Mouse (Mus musculus): Measurements from ENCODE around the gene Emilin1. TPM values are rescaled to one million over a fixed set of nuclear protein-coding genes. Genes with fewer than 3 reads are reported as not detected.

Emilin1 gene
- polyA plus RNA-seq, 1 experiment from 2014 or later = 204 TPM

DNA sequence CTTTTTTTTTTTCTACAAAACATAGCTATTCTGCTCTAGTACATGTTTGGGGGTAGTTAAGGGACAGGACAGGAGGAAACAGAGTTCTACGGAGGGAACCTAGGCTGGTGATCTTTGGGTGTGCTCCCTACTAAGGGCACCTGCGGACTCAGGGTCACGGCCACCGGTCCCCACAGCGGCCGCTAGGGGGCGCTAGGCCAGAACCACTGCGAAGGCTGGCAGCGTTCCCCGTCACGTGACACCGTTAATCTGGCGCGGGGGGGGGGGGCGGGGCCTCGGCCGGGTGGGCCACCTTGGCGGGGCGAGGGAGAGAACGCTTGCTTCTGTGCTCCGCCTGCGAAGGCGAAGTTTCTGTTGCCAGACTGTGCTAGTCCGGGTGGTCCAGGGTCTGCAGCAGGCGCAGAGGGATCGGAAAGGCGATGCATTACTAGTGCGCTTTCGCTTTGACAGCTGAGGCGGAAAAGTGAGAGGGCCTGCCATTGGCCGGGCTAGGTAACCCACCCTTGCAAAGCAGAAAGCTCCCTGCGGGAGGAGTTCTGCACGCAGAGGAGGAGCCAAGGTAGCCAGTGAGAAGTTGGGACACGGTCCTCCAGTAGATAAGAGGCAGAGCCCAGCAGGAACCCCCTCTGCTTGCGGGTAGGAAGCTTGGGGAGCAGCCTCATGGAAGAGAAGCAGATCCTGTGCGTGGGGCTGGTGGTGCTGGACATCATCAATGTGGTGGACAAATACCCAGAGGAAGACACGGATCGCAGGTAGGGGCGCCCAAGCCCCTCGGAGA is 8.2 kb downstream of the Emilin1 start, which contains the start of gene Khk:
Gene Khk, plus strand, starts transcription at position 176 of the 778 bp plus-strand sequence.
- ATAC-seq (replicated peaks; ENCODE audit: low FRiP score, low read depth) (peak; percentile 80), DNase-seq (ENCODE audit: low spot score) (peak; percentile 95)
- H3K4me1 ChIP-seq (replicated peaks; ENCODE audit: insufficient read depth, low read length) = peaks cover 19% of the 10 kb centered on the region
- WGBS = 1% methylated on average over 37 of the region's 40 CpGs
- H3K36me3 ChIP-seq (ENCODE audit: insufficient read depth, low read length) = peaks cover 21% of the 10 kb centered on the region; the same call in 1 of the 2 replicates
- H3K27me3 ChIP-seq (ENCODE audit: insufficient read depth, low read length) = no peaks in the 10 kb centered on the region
- no peaks in the 10 kb centered on the region for H3K9me3 ChIP-seq (replicated peaks; ENCODE audit: low read length)
- peak within 1 kb of the TSS; percentile 87 for H3K27ac ChIP-seq
- H3K4me3 ChIP-seq (replicated peaks; ENCODE audit: low read depth, low read length) = peak within 1 kb of the TSS; percentile 56
- H3K4me2 ChIP-seq (ENCODE audit: low read length) = peak within 1 kb of the TSS; percentile 82
- TF ChIP-seq CTCF (IDR thresholded peaks at IDR 0.05; ENCODE audit: low read depth) = peak; percentile 86
- H3K9ac ChIP-seq (ENCODE audit: low read depth, low read length) = peak within 1 kb of the TSS; percentile 65

DNA sequence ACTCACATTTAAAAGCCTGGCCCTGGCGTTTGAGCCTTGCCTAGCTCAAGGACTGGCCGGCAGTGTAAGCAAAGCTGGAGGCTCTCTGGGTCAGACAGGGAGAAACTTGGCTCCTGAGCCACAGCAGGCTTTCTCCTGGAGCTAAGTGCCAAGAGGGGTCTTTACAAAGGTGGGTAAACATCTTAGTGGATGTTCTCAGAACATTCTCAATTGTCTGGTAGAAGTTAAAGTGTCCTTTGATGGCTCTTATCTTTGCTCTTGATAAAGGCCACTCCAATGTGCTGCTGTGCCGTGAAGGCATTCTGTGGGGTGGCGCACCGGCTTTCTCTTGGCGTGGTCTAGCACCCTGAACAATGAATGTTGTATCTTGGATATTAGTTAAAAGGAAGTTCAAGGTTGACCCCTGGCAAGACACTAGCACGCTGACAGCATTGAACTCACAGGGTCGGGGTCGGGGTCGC is 9.4 kb downstream of the Emilin1 start:
- DNase-seq (ENCODE audit: low spot score) = no peak
- Histone ChIP-seq H3K9me3 (replicated peaks; ENCODE audit: low read length) (no peaks in the 10 kb centered on the region), H3K4me1 (replicated peaks; ENCODE audit: insufficient read depth, low read length) (peaks cover 12% of the 10 kb centered on the region), H3K27ac (peak overlapping the region; percentile 9; the same call in 1 of the 2 replicates), H3K9ac (ENCODE audit: low read depth, low read length) (no peak overlapping the region; the same call in 1 of the 2 replicates), H3K4me2 (ENCODE audit: low read length) (peak overlapping the region; percentile 82), H3K4me3 (replicated peaks; ENCODE audit: low read depth, low read length) (no peak overlapping the region), H3K27me3 (ENCODE audit: insufficient read depth, low read length) (no peaks in the 10 kb centered on the region), H3K36me3 (ENCODE audit: insufficient read depth, low read length) (peaks cover 14% of the 10 kb centered on the region; the same call in 1 of the 2 replicates)
- no peak for TF ChIP-seq CTCF (IDR thresholded peaks at IDR 0.05; ENCODE audit: low read depth)
- ATAC-seq (replicated peaks; ENCODE audit: low FRiP score, low read depth) = no peak
- WGBS = 75% methylated on average over 10 of the region's 10 CpGs

DNA sequence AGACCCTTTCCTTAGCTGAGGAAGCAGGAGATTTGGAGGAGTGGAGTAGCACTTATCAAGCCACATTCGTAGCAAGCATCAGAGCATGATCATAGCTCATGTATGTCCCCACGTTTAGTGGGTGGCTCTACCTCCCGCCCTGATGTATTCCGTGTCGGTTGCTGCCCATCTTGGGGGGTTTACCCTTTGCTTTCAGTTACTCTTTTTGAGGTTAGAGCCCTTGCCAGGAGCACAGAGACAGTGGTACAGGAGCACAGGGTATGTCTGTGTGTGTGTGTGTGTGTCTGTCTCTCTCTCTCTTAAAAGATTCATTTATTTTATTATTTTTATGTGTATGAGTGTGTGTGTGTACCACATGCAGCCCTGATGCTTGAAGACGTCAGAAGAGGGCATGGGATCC is 9.9 kb downstream of the Emilin1 start:
- H3K4me1 ChIP-seq (replicated peaks; ENCODE audit: insufficient read depth, low read length) = peaks cover 12% of the 10 kb centered on the region
- no peaks in the 10 kb centered on the region for H3K27me3 ChIP-seq (ENCODE audit: insufficient read depth, low read length)
- no peak for ATAC-seq (replicated peaks; ENCODE audit: low FRiP score, low read depth)
- no peak overlapping the region for H3K9ac ChIP-seq (ENCODE audit: low read depth, low read length)
- 79% methylated on average over 6 of the region's 6 CpGs for WGBS
- TF ChIP-seq CTCF (IDR thresholded peaks at IDR 0.05; ENCODE audit: low read depth) = no peak
- no peak overlapping the region for H3K4me2 ChIP-seq (ENCODE audit: low read length)
- no peak overlapping the region for H3K27ac ChIP-seq
- H3K4me3 ChIP-seq (replicated peaks; ENCODE audit: low read depth, low read length) = no peak overlapping the region
- DNase-seq (ENCODE audit: low spot score) = no peak
- 0 out of 2 replicates have a peak, but pooled peaks cover 9% of the 10 kb centered on the region for H3K36me3 ChIP-seq (ENCODE audit: insufficient read depth, low read length)
- no peaks in the 10 kb centered on the region for H3K9me3 ChIP-seq (replicated peaks; ENCODE audit: low read length)

DNA sequence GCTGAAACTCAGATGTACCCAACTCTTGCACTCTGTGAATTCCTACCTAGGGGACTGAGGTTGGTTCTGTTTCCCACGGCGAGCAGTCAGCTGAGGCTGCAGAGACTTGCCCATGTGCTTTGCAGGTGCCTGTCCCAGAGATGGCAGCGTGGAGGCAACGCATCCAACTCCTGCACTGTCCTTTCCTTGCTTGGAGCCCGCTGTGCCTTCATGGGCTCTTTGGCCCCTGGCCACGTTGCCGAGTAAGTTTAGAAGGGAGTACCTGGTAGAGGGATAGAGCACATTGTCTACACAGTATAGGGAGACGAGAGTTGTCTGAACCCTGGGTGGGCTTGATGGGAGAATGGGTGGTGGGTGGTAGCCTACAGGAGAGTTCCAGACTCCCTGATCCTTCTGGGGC is 11.4 kb downstream of the Emilin1 start:
- H3K27ac ChIP-seq = no peak overlapping the region
- no peak for ATAC-seq (replicated peaks; ENCODE audit: low FRiP score, low read depth)
- H3K36me3 ChIP-seq (ENCODE audit: insufficient read depth, low read length) = no peaks in the 10 kb centered on the region
- no peak overlapping the region for H3K4me3 ChIP-seq (replicated peaks; ENCODE audit: low read depth, low read length)
- H3K9ac ChIP-seq (ENCODE audit: low read depth, low read length) = no peak overlapping the region
- no peak overlapping the region for H3K4me2 ChIP-seq (ENCODE audit: low read length)
- no peak for TF ChIP-seq CTCF (IDR thresholded peaks at IDR 0.05; ENCODE audit: low read depth)
- no peaks in the 10 kb centered on the region for H3K27me3 ChIP-seq (ENCODE audit: insufficient read depth, low read length)
- no peaks in the 10 kb centered on the region for H3K9me3 ChIP-seq (replicated peaks; ENCODE audit: low read length)
- no peak for DNase-seq (ENCODE audit: low spot score)
- 84% methylated on average over 8 of the region's 8 CpGs for WGBS
- peaks cover 12% of the 10 kb centered on the region for H3K4me1 ChIP-seq (replicated peaks; ENCODE audit: insufficient read depth, low read length)

DNA sequence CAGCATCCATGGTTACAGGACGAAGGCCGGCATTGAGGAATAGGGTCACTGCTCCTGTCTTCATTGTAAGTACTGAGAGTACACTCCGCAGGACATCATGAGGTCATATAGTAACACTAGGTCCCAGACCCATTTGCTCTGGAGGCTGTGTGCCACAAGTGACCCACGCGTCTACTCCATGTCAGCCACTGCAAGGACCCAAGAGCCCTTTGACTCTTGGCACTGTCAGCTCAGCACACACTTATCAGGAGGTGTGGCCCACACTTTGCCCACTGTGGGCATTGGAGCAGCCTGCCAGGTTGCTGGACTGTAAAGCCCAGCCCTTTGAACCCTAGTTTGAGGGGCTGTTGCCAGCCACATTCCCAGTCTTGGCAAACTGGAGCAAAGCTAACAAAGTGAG is 12.0 kb downstream of the Emilin1 start:
- 87% methylated on average over 5 of the region's 5 CpGs for WGBS
- DNase-seq (ENCODE audit: low spot score) (no peak), ATAC-seq (replicated peaks; ENCODE audit: low FRiP score, low read depth) (no peak)
- Histone ChIP-seq H3K4me3 (replicated peaks; ENCODE audit: low read depth, low read length) (no peak overlapping the region), H3K4me2 (ENCODE audit: low read length) (no peak overlapping the region), H3K4me1 (replicated peaks; ENCODE audit: insufficient read depth, low read length) (peaks cover 12% of the 10 kb centered on the region), H3K27me3 (ENCODE audit: insufficient read depth, low read length) (no peaks in the 10 kb centered on the region), H3K36me3 (ENCODE audit: insufficient read depth, low read length) (no peaks in the 10 kb centered on the region), H3K27ac (no peak overlapping the region), H3K9ac (ENCODE audit: low read depth, low read length) (no peak overlapping the region), H3K9me3 (replicated peaks; ENCODE audit: low read length) (no peaks in the 10 kb centered on the region)
- no peak for TF ChIP-seq CTCF (IDR thresholded peaks at IDR 0.05; ENCODE audit: low read depth)

- Histone ChIP-seq H3K27me3 (ENCODE audit: insufficient read depth, low read length) (no peaks in the 10 kb centered on the region), H3K4me2 (ENCODE audit: low read length) (no peak overlapping the region), H3K9ac (ENCODE audit: low read depth, low read length) (no peak overlapping the region), H3K4me3 (replicated peaks; ENCODE audit: low read depth, low read length) (no peak overlapping the region), H3K9me3 (replicated peaks; ENCODE audit: low read length) (no peaks in the 10 kb centered on the region), H3K36me3 (ENCODE audit: insufficient read depth, low read length) (no peaks in the 10 kb centered on the region), H3K27ac (no peak overlapping the region), H3K4me1 (replicated peaks; ENCODE audit: insufficient read depth, low read length) (peaks cover 10% of the 10 kb centered on the region)
- DNase-seq (ENCODE audit: low spot score) (no peak), ATAC-seq (replicated peaks; ENCODE audit: low FRiP score, low read depth) (no peak)
- TF ChIP-seq CTCF (IDR thresholded peaks at IDR 0.05; ENCODE audit: low read depth) = no peak
- 83% methylated on average over 2 of the region's 2 CpGs for WGBS
Measured at GRCm38 (mm10) chr5:30926073-30926472, 12.9 kb downstream of the Emilin1 start.
